Mouse (Mus musculus) central nervous system, embryonic 14 days (tissue): ENCODE results near the gene Diablo. TPM values are rescaled to one million over a fixed set of nuclear protein-coding genes. Genes with fewer than 3 reads are reported as not detected.

ENCODE experiments used
- polyA plus RNA-seq: library from polyadenylated mRNA; depleted of rRNA; stranded (reverse); fragments of >200 nt; gene quantifications from 2 replicates; pipeline ENCODE4 v1.2.3, GENCODE M21; 2012; rRNA removed

Gene Diablo
- 106 and 107 TPM in 2 replicates for polyA plus RNA-seq

GRCm38 (mm10) chr5:123523692-123524392 is at the start of gene Diablo:
Gene Diablo, minus strand, starts transcription at chr5:123524176.

DNA sequence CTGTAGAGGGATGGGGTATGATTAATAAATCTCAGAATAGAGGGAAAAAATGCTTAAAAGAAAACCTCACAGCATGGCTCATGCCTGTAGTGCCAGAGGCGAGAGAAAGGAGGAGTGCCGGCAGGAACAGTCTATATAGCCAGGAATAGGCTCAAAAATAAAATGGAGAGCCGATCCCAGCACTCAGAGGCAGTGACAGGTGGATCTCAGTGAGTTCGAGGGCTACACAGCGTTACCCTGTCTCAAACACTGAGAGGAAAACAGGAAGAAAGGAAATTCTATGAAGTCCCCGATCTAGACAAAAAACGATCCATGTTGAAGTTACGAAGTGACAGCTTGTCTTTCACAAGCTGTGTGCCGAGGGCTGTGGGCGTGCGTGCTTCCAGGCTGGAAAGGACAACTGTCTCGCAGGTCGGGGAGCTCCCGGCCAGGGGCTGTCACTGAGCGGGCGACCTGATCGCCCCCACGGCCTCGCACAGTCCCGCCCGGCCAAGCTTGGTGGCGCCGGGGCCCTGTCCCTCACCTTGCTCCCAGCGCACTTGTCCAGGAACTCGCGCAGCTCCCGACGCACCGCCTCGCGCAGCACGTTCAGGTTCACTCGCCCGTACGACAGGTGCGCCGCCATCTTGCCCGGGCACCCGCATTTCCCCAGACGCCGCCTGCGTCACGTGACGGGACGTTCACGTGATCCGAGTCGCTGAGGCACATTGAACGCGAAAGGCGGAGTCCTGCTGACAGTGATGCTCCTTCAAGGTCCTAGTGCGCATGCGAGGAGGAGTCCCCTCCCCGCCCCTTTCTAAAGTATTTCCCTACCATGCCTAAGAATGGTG is 48.6 kb upstream of the Diablo start, which contains the start of gene Vps33a:
Gene Vps33a (minus strand): TSS at position 682 of the 830 bp plus-strand sequence.

GRCm38 (mm10) chr5:123525281-123525680 is 1.3 kb upstream of the Diablo start, which contains the start of gene Gm49027:
Gene Gm49027, minus strand, starts transcription at chr5:123525488.

GRCm38 (mm10) chr5:123510160-123510559 is 13.8 kb downstream of the Diablo start, which contains the start of gene B3gnt4:
Gene B3gnt4, plus strand, starts transcription at chr5:123510460.

GRCm38 (mm10) chr5:123489112-123489785 is 34.7 kb downstream of the Diablo start, which contains the start of the genes Lrrc43 and Il31:
Gene Lrrc43, plus strand, starts transcription at chr5:123489305.
Gene Il31, minus strand, starts transcription at chr5:123489489.

Other genes starting within 250 kb of the Diablo start
- gene Bcl7a, start 180.3 kb downstream of the Diablo start, polyA plus RNA-seq = 52.2 and 66.4 TPM in 2 replicates
- 31.7 TPM in 2 replicates for gene Mlxip, start 129.4 kb downstream of the Diablo start, polyA plus RNA-seq
- 0.21 and 0.23 TPM in 2 replicates for gene Lrrc43, start 34.9 kb downstream of the Diablo start, polyA plus RNA-seq
- gene Il31, start 34.7 kb downstream of the Diablo start, polyA plus RNA-seq = not detected in 2 replicates
- gene B3gnt4, start 13.7 kb downstream of the Diablo start, polyA plus RNA-seq = 2.7 and 3.3 TPM in 2 replicates
- gene Gm49027, start 1.3 kb upstream of the Diablo start, polyA plus RNA-seq = 9.2 and 11.4 TPM in 2 replicates
- gene Vps33a, start 48.9 kb upstream of the Diablo start, polyA plus RNA-seq = 34.7 and 36.0 TPM in 2 replicates
- gene Clip1, start 160.4 kb upstream of the Diablo start, polyA plus RNA-seq = 82.7 and 86.3 TPM in 2 replicates
- 85.6 and 91.2 TPM in 2 replicates for gene Zcchc8, start 196.9 kb upstream of the Diablo start, polyA plus RNA-seq
- gene Rsrc2, start 225.2 kb upstream of the Diablo start, polyA plus RNA-seq = 136 and 152 TPM in 2 replicates
- 16.6 and 19.0 TPM in 2 replicates for gene Kntc1, start 225.5 kb upstream of the Diablo start, polyA plus RNA-seq